Mouse (Mus musculus) layer of hippocampus, adult 18-20 months (tissue): Measurements from ENCODE around the gene Cdk14. TPM values are rescaled to one million over a fixed set of nuclear protein-coding genes. Genes with fewer than 3 reads are reported as not detected.
A peak's percentile ranks its signal among the peaks of the same experiment; 100 is the strongest.

Experiments used
- DNase-seq, 2 experiments: peaks; one replicate each; pipeline ENCODE4 v3.0.0; 2022; ENCODE audit warnings: low spot score in 2 of 2
- long read RNA-seq: library from polyadenylated mRNA; stranded (forward); transcript quantifications from one replicate; pipeline ENCODE4 v2.0.0, GENCODE M21; 2021
- total RNA-seq, 2 experiments: library from RNA; stranded (reverse); gene quantifications; 2 replicates each; pipeline ENCODE4 v1.2.3; 2021

Cdk14 gene
- 100 to 1,000 TPM; 236 to 238 TPM for total RNA-seq
- long read RNA-seq, full-length matches to known transcripts: 186 of 242 reads
- long read RNA-seq, partial matches to known transcripts: 10 of 242 reads
- long read RNA-seq, other reads (novel, unspliced or antisense): 46 of 242 reads

GRCm38 (mm10) chr5:5419992-5420455, at the start of gene Cdk14:
Cdk14 (minus strand) TSS chr5:5420312.
- DNase-seq: no peak

GRCm38 (mm10) chr5:5465256-5465655, 45.1 kb upstream of the Cdk14 start:
- DNase-seq: no peak

GRCm38 (mm10) chr5:5431746-5432438, 11.8 kb upstream of the Cdk14 start:
- peak in 1 of 2 experiments; percentile 5 for DNase-seq

- no peak for DNase-seq
These were observed 3.6 kb upstream of the Cdk14 start for GRCm38 (mm10) chr5:5423723-5424171.

- DNase-seq: no peak
These were observed 3.0 kb upstream of the Cdk14 start for GRCm38 (mm10) chr5:5423081-5423480.

- DNase-seq: no peak
These were observed 1.3 kb upstream of the Cdk14 start for GRCm38 (mm10) chr5:5421439-5421838.

- no peak for DNase-seq
These were observed 859 bp downstream of the Cdk14 start for GRCm38 (mm10) chr5:5419253-5419652.

- DNase-seq: no peak
These were observed 5.3 kb downstream of the Cdk14 start for GRCm38 (mm10) chr5:5414835-5415234.

- no peak for DNase-seq
These were observed 8.2 kb downstream of the Cdk14 start for GRCm38 (mm10) chr5:5411886-5412285.

- peak; percentile 42 to 69 for DNase-seq
These were observed 18.1 kb downstream of the Cdk14 start for GRCm38 (mm10) chr5:5401986-5402385.

- DNase-seq: no peak
These were observed 27.3 kb downstream of the Cdk14 start for GRCm38 (mm10) chr5:5392786-5393185.

GRCm38 (mm10) chr5:5380731-5381718, 39.1 kb downstream of the Cdk14 start:
- peak in 1 of 2 experiments; percentile 7 for DNase-seq

- DNase-seq: peak; percentile 37 to 60
These were observed 40.0 kb downstream of the Cdk14 start for GRCm38 (mm10) chr5:5379870-5380730.

GRCm38 (mm10) chr5:5379501-5379869, 40.6 kb downstream of the Cdk14 start:
- no peak for DNase-seq

- DNase-seq: no peak
These were observed 45.7 kb downstream of the Cdk14 start for GRCm38 (mm10) chr5:5374393-5374792.

- DNase-seq: peak in 1 of 2 experiments; percentile 34
These were observed 46.6 kb downstream of the Cdk14 start for GRCm38 (mm10) chr5:5373541-5373940.

GRCm38 (mm10) chr5:5372936-5373335, 47.2 kb downstream of the Cdk14 start:
- DNase-seq: no peak

- DNase-seq: no peak
These were observed 47.8 kb downstream of the Cdk14 start for GRCm38 (mm10) chr5:5372354-5372753.

- DNase-seq: no peak
These were observed 49.6 kb downstream of the Cdk14 start for GRCm38 (mm10) chr5:5370322-5371082.
